In the genomic region with DNA sequence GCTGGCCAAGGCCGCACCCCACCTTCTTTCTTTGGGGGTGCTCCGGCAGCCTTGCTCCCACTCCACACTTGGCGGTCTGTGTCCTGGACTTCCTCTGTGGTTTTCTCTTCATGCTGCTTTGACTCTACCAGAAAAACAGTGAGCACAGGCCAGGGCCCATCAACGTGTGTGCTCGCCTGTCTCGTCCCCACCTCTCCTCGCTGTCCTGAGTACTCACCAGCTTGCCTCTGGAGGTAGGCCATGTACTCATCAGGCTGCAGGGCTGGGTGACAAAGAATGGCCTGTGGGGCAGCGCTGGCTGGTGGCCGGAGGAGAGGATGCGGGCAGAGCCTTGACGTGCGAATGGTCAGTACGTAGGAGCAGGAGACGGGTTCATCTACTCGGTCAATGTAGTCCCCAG, we compare ENCODE assay signal across 27 mouse cellular contexts. TPM values are rescaled to one million over a fixed set of nuclear protein-coding genes. Genes with fewer than 3 reads are reported as not detected.
A peak's percentile ranks its signal among the peaks of the same experiment; 100 is the strongest.
DNase-seq lines count a peak whose midpoint lies in the region; ATAC-seq lines count a peak whose summit lies in the region.
"Had no signal": no experiment of that assay in that cellular context is flagged by ENCODE, and none has a peak within 500 bp of the region (broad histone marks: within the 10 kb centered on the region; RNA-seq: fewer than 3 reads in every experiment).

No protein-coding gene starts in this region.

- no peaks in the 10 kb centered on the region for H3K4me1 ChIP-seq in limb, embryonic 12.5 days (replicated peaks)
- no peaks in the 10 kb centered on the region for H3K4me1 ChIP-seq in limb, embryonic 10.5 days
- H3K4me1 ChIP-seq in neural tube, embryonic 15.5 days = peaks cover 6% of the 10 kb centered on the region
- H3K4me1 ChIP-seq: hindbrain, embryonic 12.5 days; midbrain, embryonic 12.5 days had no signal

- H3K27ac ChIP-seq in limb, embryonic 12.5 days = no peak overlapping the region
- H3K27ac ChIP-seq in limb, embryonic 10.5 days = no peak overlapping the region
- H3K27ac ChIP-seq in neural tube, embryonic 15.5 days (replicated peaks) = no peak overlapping the region
- H3K27ac ChIP-seq: embryonic facial prominence, embryonic 10.5 days; embryonic facial prominence, embryonic 15.5 days; gastrocnemius, adult 2 months; heart, embryonic 10.5 days; heart, embryonic 15.5 days; hindbrain, embryonic 12.5 days; hindbrain, postnatal 0 days; macrophage; midbrain, embryonic 12.5 days; neural tube, embryonic 13.5 days had no signal

- intact Hi-C loops in gastrocnemius, postnatal 14 days (cut with DNase I; ENCODE audit: low total_unique reads) = no loop called here

- ATAC-seq in limb, embryonic 12.5 days (ENCODE audit: insufficient number of reproducible peaks, insufficient read depth, low FRiP score, low TSS enrichment, low read depth) = no peak
- peak; percentile 7 to 24; a peak in 2 of 4 replicates for ATAC-seq in hematopoietic stem cell, adult 5-6 weeks (replicated peaks in 1 of 2; ENCODE audit: insufficient read depth in 1 of 2, low FRiP score in 2 of 2, low TSS enrichment in 1 of 2, low read depth in 1 of 2, poor library complexity in 2 of 2, severe bottlenecking in 2 of 2)
- ATAC-seq in megakaryocyte, adult 5-6 weeks (ENCODE audit: poor library complexity, severe bottlenecking) = peak; percentile 14; the same call in 1 of the 2 replicates
- ATAC-seq in neural tube, embryonic 15.5 days (ENCODE audit: low FRiP score) = no peak
- ATAC-seq: CD4-positive, CD25-positive, alpha-beta regulatory T cell, adult 4 months; forebrain, embryonic 14.5 days; hindbrain, postnatal 0 days; lung, postnatal 0 days had no signal

- DNase-seq in limb, embryonic 10.5 days (ENCODE audit: low spot score) = no peak
- no peak for DNase-seq in gastrocnemius, postnatal 14 days
- no peak for DNase-seq in frontal cortex, postnatal 14 days (ENCODE audit: low spot score in 2 of 2)
- DNase-seq: adrenal gland, postnatal 25 days; cerebellum, adult 18-20 months; kidney, adult 9 months; kidney, postnatal 14 days; layer of hippocampus, adult 9-11 months; lung, adult 18-20 months; right cerebral cortex, postnatal 14 days had no signal

- no peaks in the 10 kb centered on the region for H3K27me3 ChIP-seq in limb, embryonic 12.5 days
- 0 out of 2 replicates have a peak, but pooled peaks cover 8% of the 10 kb centered on the region for H3K27me3 ChIP-seq in limb, embryonic 10.5 days (ENCODE audit: low read depth, poor library complexity, severe bottlenecking)
- no peaks in the 10 kb centered on the region for H3K27me3 ChIP-seq in neural tube, embryonic 15.5 days (replicated peaks)
- H3K27me3 ChIP-seq: embryonic facial prominence, embryonic 15.5 days; heart, embryonic 15.5 days; hindbrain, embryonic 12.5 days; midbrain, embryonic 12.5 days; neural tube, embryonic 13.5 days had no signal

- 94% methylated on average over 15 of the region's 15 CpGs for WGBS in limb, embryonic 12.5 days
- WGBS in limb, embryonic 10.5 days = 94% methylated on average over 15 of the region's 15 CpGs
- 94% methylated on average over 15 of the region's 15 CpGs for WGBS in neural tube, embryonic 15.5 days

- H3K36me3 ChIP-seq in limb, embryonic 12.5 days = peaks cover 62% of the 10 kb centered on the region
- H3K36me3 ChIP-seq in limb, embryonic 10.5 days = peaks cover 52% of the 10 kb centered on the region
- H3K36me3 ChIP-seq in neural tube, embryonic 15.5 days = peaks cover 51% of the 10 kb centered on the region

- no peak overlapping the region for H3K4me3 ChIP-seq in limb, embryonic 12.5 days (replicated peaks)
- H3K4me3 ChIP-seq in limb, embryonic 10.5 days = no peak overlapping the region
- no peak overlapping the region for H3K4me3 ChIP-seq in neural tube, embryonic 15.5 days (replicated peaks)
- H3K4me3 ChIP-seq: embryonic facial prominence, embryonic 10.5 days; embryonic facial prominence, embryonic 15.5 days; gastrocnemius, adult 2 months; heart, embryonic 10.5 days; heart, embryonic 15.5 days; hindbrain, embryonic 12.5 days; midbrain, embryonic 12.5 days; neural tube, embryonic 13.5 days had no signal

- no peaks in the 10 kb centered on the region for H3K9me3 ChIP-seq in limb, embryonic 12.5 days
- H3K9me3 ChIP-seq in limb, embryonic 10.5 days (replicated peaks) = no peaks in the 10 kb centered on the region
- no peaks in the 10 kb centered on the region for H3K9me3 ChIP-seq in neural tube, embryonic 15.5 days (replicated peaks)
- H3K9me3 ChIP-seq: embryonic facial prominence, embryonic 10.5 days; embryonic facial prominence, embryonic 15.5 days; heart, embryonic 10.5 days; heart, embryonic 15.5 days; hindbrain, embryonic 12.5 days; midbrain, embryonic 12.5 days; neural tube, embryonic 13.5 days had no signal

- H3K9ac ChIP-seq in limb, embryonic 12.5 days (replicated peaks) = 0 out of 2 replicates have a peak overlapping the region, but pooled peaks have one; percentile 2
- no peak overlapping the region for H3K9ac ChIP-seq in neural tube, embryonic 15.5 days (replicated peaks)
- H3K9ac ChIP-seq: embryonic facial prominence, embryonic 15.5 days; heart, embryonic 15.5 days; hindbrain, embryonic 12.5 days; midbrain, embryonic 12.5 days; neural tube, embryonic 13.5 days had no signal

- H3K4me2 ChIP-seq in limb, embryonic 12.5 days = no peak overlapping the region
- H3K4me2 ChIP-seq in neural tube, embryonic 15.5 days = no peak overlapping the region
- H3K4me2 ChIP-seq: embryonic facial prominence, embryonic 15.5 days; heart, embryonic 15.5 days; hindbrain, embryonic 12.5 days; midbrain, embryonic 12.5 days; neural tube, embryonic 13.5 days had no signal

RNA-seq across cellular contexts. Expression of a gene that starts 21.1 kb away (rescaled TPM):
- 58.7 and 65.5 TPM in 2 replicates for polyA plus RNA-seq in limb, embryonic 12.5 days (2016; fragmentation: Nextera tagmentation; extraction: Ambion mirVana)
- polyA plus RNA-seq in limb, embryonic 10.5 days (2016; fragmentation: Nextera tagmentation; extraction: Ambion mirVana) = 41.3 and 49.7 TPM in 2 replicates
- total RNA-seq in hematopoietic stem cell, adult 5-6 weeks (2017) = 157 and 201 TPM in 2 replicates
- 39.9 and 42.3 TPM in 2 replicates for total RNA-seq in megakaryocyte, adult 5-6 weeks (2015)
- total RNA-seq in megakaryocyte, adult 5-6 weeks (2017) = 170 and 195 TPM in 2 replicates
- total RNA-seq in gastrocnemius, postnatal 14 days (2021) = 10 to 100 TPM; 20.3 to 23.5 TPM
- 127 and 130 TPM in 2 replicates for polyA plus RNA-seq in neural tube, embryonic 15.5 days (2015; fragmentation: Nextera tagmentation; extraction: Ambion mirVana)

RNA-seq across cellular contexts. Expression of a gene that starts 24.8 kb away (rescaled TPM):
- 0.38 TPM in 1 of 2 replicates, not detected in the other for polyA plus RNA-seq in limb, embryonic 12.5 days (2016; fragmentation: Nextera tagmentation; extraction: Ambion mirVana)
- polyA plus RNA-seq in limb, embryonic 10.5 days (2016; fragmentation: Nextera tagmentation; extraction: Ambion mirVana) = 0.03 TPM in 1 of 2 replicates, not detected in the other
- 59.3 and 89.6 TPM in 2 replicates for total RNA-seq in hematopoietic stem cell, adult 5-6 weeks (2017)
- total RNA-seq in megakaryocyte, adult 5-6 weeks (2015) = 4.1 and 8.3 TPM in 2 replicates
- 32.5 and 35.4 TPM in 2 replicates for total RNA-seq in megakaryocyte, adult 5-6 weeks (2017)
- 1 to 10 TPM; 3.4 to 6.7 TPM for total RNA-seq in gastrocnemius, postnatal 14 days (2021)
- 4.6 and 5.3 TPM in 2 replicates for polyA plus RNA-seq in neural tube, embryonic 15.5 days (2015; fragmentation: Nextera tagmentation; extraction: Ambion mirVana)
- polyA plus RNA-seq: heart, embryonic 15.5 days had no signal

RNA-seq across cellular contexts. Expression of a gene that starts 29.8 kb away (rescaled TPM):
- 171 and 172 TPM in 2 replicates for polyA plus RNA-seq in limb, embryonic 12.5 days (2016; fragmentation: Nextera tagmentation; extraction: Ambion mirVana)
- polyA plus RNA-seq in limb, embryonic 10.5 days (2016; fragmentation: Nextera tagmentation; extraction: Ambion mirVana) = 169 and 181 TPM in 2 replicates
- 54.5 and 56.6 TPM in 2 replicates for total RNA-seq in hematopoietic stem cell, adult 5-6 weeks (2017)
- total RNA-seq in megakaryocyte, adult 5-6 weeks (2015) = 70.0 and 82.5 TPM in 2 replicates
- total RNA-seq in megakaryocyte, adult 5-6 weeks (2017) = 61.6 and 62.5 TPM in 2 replicates
- 10 to 100 TPM; 26.5 to 31.6 TPM for total RNA-seq in gastrocnemius, postnatal 14 days (2021)
- polyA plus RNA-seq in neural tube, embryonic 15.5 days (2015; fragmentation: Nextera tagmentation; extraction: Ambion mirVana) = 108 and 123 TPM in 2 replicates

RNA-seq across cellular contexts. Expression of a gene that starts 36.5 kb away (rescaled TPM):
- polyA plus RNA-seq in limb, embryonic 12.5 days (2016; fragmentation: Nextera tagmentation; extraction: Ambion mirVana) = 2,363 and 2,376 TPM in 2 replicates
- 3,142 and 3,162 TPM in 2 replicates for polyA plus RNA-seq in limb, embryonic 10.5 days (2016; fragmentation: Nextera tagmentation; extraction: Ambion mirVana)
- 483 and 646 TPM in 2 replicates for total RNA-seq in hematopoietic stem cell, adult 5-6 weeks (2017)
- 276 and 285 TPM in 2 replicates for total RNA-seq in megakaryocyte, adult 5-6 weeks (2015)
- total RNA-seq in megakaryocyte, adult 5-6 weeks (2017) = 174 and 258 TPM in 2 replicates
- total RNA-seq in gastrocnemius, postnatal 14 days (2021) = 10 to 100 TPM; 62.5 to 84.0 TPM
- polyA plus RNA-seq in neural tube, embryonic 15.5 days (2015; fragmentation: Nextera tagmentation; extraction: Ambion mirVana) = 551 and 796 TPM in 2 replicates

RNA-seq across cellular contexts. Expression of a gene that starts 39.9 kb away (rescaled TPM):
- polyA plus RNA-seq in limb, embryonic 12.5 days (2016; fragmentation: Nextera tagmentation; extraction: Ambion mirVana) = 1.5 and 1.9 TPM in 2 replicates
- polyA plus RNA-seq in limb, embryonic 10.5 days (2016; fragmentation: Nextera tagmentation; extraction: Ambion mirVana) = 0.33 and 0.79 TPM in 2 replicates
- 0.89 and 2.2 TPM in 2 replicates for total RNA-seq in hematopoietic stem cell, adult 5-6 weeks (2017)
- total RNA-seq in megakaryocyte, adult 5-6 weeks (2015) = 0.04 TPM in 1 of 2 replicates, not detected in the other
- 0.22 and 0.37 TPM in 2 replicates for total RNA-seq in megakaryocyte, adult 5-6 weeks (2017)
- total RNA-seq in gastrocnemius, postnatal 14 days (2021) = 1 to 10 TPM in 1 of 2 experiments, under 1 TPM in 1; 0.82 to 1.2 TPM
- 5.9 and 7.4 TPM in 2 replicates for polyA plus RNA-seq in neural tube, embryonic 15.5 days (2015; fragmentation: Nextera tagmentation; extraction: Ambion mirVana)

Comparison
In these comparisons a context has a peak if more than half of its experiments do, and no peak if none do; other contexts are left out.
1. ATAC-seq: peak in hematopoietic stem cell, adult 5-6 weeks (2 of 2) and megakaryocyte, adult 5-6 weeks (single experiment); none in limb, embryonic 12.5 days (single experiment) and neural tube, embryonic 15.5 days (single experiment).